Mouse (Mus musculus): ENCODE data around the gene Jpt2. TPM values are rescaled to one million over a fixed set of nuclear protein-coding genes. Genes with fewer than 3 reads are reported as not detected.
"Not testable (repeated sequence)": the region's sequence is repeated elsewhere in the genome, so short reads cannot be mapped to it uniquely, and the experiment has no call there.

Jpt2 gene
- 10 to 100 TPM in 2 of 4 experiments, 1 to 10 TPM in 2; 6.4 to 12.8 (median 9.6) TPM for total RNA-seq (2022)

DNA sequence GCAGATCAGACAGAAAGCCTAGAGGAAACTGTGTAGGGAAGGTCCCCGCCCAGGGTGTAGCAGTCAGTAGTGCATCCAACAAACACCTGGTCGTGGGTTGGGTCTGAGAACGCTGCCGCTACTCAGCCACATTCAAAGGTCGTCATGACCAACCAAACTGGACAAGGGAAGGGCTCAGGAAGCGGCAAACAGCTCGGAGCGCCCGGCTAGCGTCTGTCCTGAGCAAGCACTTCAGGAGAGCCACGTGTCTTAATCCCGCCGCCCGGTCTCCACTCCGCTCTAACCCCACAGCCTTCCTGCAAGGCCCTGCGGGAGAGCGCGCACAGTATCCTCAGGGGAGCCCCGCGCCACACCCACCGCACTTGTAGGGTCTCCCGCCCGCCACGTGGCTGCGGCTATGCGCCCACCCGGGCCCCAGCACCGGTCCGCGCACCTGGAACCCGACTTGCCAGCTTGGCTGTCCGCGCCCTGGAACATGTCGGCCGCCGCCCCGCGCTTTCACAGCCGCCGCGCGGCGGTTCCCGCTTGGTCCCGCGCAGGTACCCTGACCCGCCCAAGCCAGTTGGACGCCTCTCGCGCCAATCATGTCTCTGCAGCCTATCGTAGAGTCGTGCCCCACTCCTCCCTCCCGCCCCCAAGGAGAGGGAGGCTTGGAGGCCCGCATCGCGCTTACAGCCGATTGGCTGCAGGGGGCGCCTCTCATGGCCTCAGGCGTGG is at the start of gene Jpt2:
Jpt2 (minus strand) TSS at position 555 of the 717 bp plus-strand sequence.
- no peak for DNase-seq (ENCODE audit: low spot score)

GRCm38 (mm10) chr17:25007480-25007879 is 47.0 kb upstream of the Jpt2 start:
- no peak for DNase-seq (ENCODE audit: low spot score)

GRCm38 (mm10) chr17:25005102-25005501 is 44.6 kb upstream of the Jpt2 start:
- no peak for DNase-seq (ENCODE audit: low spot score)

DNA sequence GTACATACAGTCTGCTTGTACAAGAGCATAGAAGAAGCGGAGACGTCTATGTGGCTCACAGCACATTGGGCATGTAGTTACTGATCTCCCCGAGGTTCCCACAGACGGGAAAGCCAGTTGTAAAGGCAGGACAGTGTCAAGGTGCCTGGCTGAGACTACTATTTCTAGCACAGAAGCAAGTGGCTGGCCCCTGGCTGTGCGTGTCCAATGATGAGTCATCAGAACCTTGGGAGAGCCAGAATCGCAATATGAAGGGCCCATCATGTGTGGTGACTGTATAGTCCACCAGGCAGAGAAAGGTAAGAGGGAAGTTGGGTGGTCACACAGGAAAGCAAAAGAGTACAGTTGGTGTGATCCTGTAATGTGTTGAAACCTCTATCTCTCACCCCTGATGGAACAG is 34.2 kb upstream of the Jpt2 start:
- no peak for DNase-seq (ENCODE audit: low spot score)

DNA sequence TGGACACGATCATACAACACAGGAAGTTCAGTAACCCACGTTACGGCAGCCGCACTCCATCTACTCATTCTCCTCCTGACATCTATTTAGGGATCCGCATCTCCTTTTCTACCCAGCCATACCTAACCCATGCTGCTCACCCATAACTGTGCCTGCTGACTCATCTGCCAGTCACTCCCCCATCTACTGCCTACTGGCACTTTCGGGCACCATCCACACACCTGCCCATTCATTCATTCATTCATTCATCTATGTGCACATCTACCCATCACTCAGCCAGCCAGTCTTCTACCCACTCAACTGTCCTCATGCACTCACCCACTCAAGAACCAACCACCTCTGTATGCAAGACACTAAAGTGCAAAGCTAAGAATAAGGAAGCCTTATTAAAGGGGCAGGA is 26.7 kb upstream of the Jpt2 start:
- DNase-seq (ENCODE audit: low spot score) = no peak

DNA sequence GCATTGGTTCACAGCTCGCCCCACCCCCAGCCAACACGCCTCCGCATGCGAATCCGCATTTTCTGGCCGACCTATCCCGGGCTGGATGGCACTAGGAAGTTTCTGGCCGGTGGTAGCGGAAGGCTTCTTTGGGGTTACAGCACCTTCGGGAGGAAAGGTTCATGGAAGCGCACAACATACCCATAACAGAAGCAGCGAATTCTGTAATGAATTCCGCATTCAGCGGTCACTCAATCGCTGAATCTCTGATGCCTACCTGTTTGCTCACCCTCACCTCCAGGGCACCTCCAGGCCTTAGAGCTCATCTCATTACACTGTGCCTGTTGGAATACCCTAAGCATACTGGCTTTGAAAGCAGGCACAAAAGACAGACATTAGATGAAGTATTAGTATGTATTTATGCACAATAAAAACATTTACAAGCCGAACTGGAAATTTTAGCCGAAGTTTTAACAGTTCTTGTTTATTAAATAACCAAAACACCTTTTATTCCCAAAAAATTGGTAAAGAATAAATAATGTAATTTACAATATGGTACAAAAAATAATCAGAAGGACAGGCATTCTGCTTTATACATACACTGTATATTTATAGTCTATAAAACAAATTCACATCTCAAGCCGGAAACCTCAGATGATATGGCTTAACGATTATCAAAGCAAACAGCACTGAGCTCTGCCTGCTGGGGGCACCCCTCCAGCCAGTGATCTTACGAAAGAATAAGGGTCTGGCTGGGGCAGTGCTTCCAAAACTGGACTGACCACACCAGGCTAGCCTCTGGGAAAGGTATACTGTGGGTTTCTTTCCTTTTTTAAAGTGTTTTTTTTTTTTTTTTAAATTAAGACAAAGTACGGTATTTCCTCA is 595 bp upstream of the Jpt2 start:
- peak; percentile 97 for DNase-seq (ENCODE audit: low spot score)

GRCm38 (mm10) chr17:24959371-24959770 is 1.1 kb downstream of the Jpt2 start:
- no peak for DNase-seq (ENCODE audit: low spot score)

DNA sequence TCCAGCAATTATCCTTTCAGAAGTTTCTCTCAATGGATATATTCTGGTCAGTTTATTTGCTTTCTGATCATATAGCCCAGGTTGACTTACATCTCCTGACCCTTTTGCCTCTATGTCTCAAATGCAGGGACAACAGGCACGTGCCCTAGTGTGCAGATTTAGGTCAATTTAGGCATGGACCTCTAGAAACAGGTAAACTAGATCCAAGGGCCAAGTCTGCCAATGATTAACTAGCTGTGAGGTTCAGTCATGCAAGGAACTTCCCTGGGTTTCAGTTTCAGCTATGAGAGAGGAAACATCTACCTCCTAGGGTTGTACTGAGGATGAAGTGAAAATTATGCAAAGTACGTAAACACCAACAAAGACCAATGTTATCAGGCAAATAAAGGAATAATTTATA is 7.2 kb downstream of the Jpt2 start:
- DNase-seq (ENCODE audit: low spot score) = no peak

DNA sequence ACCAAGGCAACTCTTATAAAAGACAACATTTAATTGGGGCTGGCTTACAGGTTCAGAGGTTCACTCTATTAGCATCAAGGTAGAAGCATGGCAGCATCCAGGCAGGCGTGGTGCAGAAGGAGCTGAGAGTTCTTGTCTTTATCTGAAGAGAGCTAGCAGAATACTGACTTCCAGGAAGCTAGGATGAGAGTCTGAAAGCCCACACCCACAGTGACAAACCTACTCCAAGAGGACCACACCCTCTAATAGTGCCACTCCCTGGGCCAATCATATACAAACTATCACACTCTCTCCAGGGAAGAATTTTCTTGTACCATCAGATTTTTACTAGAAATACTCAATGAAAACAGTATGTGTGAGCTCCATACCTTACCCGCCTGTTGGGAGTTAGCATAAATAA is 9.8 kb downstream of the Jpt2 start:
- DNase-seq (ENCODE audit: low spot score) = no peak

GRCm38 (mm10) chr17:24948204-24948603 is 12.3 kb downstream of the Jpt2 start:
- DNase-seq (ENCODE audit: low spot score) = no peak

DNA sequence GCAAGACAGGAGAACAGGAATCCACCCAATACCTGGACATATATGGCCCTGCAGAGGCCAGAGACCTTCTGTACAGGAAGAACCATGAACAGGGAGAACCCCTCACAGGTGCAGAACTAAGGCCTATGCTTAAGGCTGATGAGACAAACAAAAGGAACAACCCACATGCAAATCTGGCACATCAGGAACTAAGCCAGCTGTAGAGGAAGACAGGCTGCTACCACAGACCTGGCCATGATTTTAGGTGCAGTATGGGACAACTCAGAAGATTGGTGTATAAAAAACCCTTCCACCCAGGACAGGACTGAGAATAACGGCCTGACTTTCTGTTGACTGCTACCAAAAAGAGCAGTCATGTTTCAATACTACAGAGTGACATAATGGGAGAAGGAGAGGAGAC is 16.9 kb downstream of the Jpt2 start:
- not testable (repeated sequence) for DNase-seq (ENCODE audit: low spot score)

DNA sequence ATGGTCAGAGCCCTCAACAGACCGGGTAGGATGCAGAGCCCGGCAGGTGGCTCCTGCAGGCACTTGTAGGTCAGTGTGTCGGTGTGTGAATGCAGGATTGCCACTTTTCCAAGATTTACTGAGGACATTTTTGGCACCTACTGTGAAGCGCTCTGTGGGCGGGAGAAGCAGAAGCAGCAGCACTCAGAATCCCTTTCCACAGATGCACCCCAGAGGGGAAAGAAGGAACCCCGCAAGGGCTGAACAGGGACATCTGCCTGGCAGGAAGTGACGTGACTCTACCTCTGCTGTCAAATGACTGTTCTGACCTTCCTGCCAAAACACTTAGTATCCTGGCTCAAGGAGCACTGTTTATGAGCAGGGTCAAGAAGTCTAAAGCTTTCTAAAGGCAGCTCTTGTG is 17.5 kb downstream of the Jpt2 start:
- no peak for DNase-seq (ENCODE audit: low spot score)

DNA sequence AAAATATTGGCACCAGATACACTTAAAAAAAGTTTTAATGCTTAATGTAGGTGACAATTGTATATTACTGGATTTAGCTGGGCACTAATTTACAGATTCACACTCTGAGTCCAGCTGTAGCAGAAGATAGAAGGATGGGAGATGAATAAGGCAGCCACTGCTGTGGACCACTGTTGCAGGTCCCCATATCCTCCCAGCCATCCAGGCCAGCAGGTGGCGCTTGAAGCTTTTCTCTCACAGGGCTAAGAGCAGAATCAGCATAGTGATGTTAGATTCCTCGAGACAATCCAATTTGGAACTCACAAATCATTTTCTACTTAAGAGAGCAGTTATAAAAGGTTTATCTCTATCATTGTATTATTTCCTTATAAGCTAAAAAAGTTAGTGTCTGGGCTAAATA is 18.0 kb downstream of the Jpt2 start:
- DNase-seq (ENCODE audit: low spot score) = peak; percentile 45

GRCm38 (mm10) chr17:24937266-24937665 is 23.2 kb downstream of the Jpt2 start:
- DNase-seq (ENCODE audit: low spot score) = no peak

DNA sequence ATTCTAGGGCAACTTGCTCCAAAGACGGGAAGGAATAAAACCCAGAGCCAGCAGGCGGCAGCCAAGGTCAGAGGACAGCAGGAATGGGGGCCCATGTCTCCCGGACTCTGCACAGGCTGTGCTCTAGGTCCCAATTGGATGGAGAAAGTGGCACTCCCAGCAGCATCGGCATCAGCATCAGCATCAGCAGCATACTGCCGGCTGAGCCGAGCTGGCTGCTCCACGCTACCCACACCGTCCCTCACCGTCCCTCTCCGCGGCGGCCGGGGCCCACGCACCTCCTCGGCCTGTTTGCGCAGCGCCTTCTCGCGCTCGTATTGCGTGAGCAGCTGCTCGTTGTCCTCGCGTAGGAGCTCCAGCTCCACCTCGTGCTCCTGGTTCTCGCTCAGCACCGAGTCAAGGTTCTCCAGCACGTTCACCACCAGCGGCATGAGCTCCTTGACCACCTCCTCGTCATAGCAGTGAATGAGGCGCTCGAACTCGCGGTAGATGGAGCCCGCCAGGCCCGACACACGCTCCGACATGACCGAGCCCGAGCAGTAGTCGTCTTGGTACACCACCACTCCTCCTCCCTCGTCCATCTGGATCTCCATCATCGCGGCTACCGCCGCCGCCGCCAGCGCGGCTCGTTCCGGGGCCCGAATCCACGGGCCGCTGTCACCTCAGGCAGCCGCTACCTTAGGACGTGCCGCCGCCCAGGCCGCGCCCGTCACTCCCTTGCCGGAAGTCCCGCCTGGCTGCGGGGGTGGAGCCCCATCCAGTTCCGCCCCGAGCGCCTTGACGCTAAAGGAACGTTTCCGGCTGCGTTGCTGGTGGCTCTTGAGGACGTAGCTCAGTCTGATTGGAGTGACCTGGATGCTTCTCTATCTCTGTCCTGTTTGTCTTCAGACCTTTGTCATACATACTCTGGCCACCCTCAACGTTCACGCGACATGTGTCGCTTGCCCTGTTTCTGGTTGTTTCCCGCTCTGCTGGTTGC is 23.9 kb downstream of the Jpt2 start, which contains the start of gene Mapk8ip3:
Mapk8ip3 (minus strand) TSS at position 719 of the 979 bp plus-strand sequence.
- peak; percentile 95 for DNase-seq (ENCODE audit: low spot score)

GRCm38 (mm10) chr17:24935666-24936065 is 24.8 kb downstream of the Jpt2 start:
- no peak for DNase-seq (ENCODE audit: low spot score)

DNA sequence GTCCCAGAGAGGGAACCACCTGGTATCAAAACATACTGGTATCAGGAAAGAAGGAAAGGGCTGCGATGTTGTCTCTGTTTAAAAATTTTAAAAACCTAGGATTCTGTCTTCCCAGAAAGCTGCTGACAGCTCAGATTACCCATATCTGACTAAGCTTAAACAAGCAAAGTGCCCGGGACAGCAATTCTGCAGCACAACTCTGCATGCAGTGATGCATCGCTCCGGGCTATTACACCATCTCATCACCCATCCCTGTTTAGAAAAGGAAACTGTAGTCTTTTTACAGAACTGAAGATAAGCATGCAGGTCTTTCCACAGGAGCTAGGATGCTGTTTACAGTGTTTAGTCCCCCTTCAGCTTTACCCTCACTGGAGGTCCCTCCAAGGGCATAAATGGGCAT is 25.6 kb downstream of the Jpt2 start:
- DNase-seq (ENCODE audit: low spot score) = no peak

DNA sequence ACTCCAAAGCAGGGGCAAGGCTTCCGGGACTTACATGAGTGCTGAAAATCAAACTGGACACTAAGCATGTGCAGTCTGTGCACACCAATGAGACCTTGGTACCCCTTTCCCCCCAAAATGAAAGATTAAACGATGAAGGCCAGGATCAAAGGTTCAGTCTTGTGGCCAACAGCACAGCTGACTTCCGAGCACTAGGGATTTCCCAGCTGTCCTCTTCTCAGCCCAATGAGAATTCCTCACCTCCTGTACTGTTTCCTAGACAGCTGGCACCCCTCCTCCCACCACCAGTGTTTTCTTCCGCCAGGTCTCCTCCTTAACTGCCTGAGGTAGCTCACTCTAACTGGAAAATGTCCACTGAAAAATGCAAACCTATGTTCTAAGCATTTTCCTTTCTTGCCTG is 27.3 kb downstream of the Jpt2 start:
- DNase-seq (ENCODE audit: low spot score) = no peak

GRCm38 (mm10) chr17:24932431-24932830 is 28.1 kb downstream of the Jpt2 start:
- DNase-seq (ENCODE audit: low spot score) = no peak

GRCm38 (mm10) chr17:24929506-24929905 is 31.0 kb downstream of the Jpt2 start:
- DNase-seq (ENCODE audit: low spot score) = no peak

- no peak for DNase-seq (ENCODE audit: low spot score)
Measured at GRCm38 (mm10) chr17:24923246-24923645, 37.2 kb downstream of the Jpt2 start.

DNA sequence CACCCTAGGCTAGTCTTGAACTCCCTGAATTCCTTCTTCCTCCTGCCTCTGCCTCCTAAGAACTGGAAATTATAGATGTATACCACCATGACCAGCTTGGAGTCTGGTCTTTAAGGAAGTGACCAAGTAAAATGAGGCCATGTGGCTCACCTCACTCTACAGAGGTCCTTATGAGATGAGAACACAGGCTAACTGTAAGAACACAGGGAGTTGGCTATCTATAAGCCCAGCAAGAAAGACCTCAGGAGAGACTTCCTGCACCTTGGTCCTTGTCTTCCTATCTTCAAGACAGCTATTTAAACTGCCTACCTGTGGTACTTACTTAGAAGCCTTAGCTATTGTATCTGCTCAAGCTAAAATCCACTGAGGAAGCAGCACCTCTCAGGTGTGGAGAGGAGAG is 46.5 kb downstream of the Jpt2 start:
- DNase-seq (ENCODE audit: low spot score) = no peak
